Mouse (Mus musculus): ENCODE data around the gene Sap30bp. TPM values are rescaled to one million over a fixed set of nuclear protein-coding genes. Genes with fewer than 3 reads are reported as not detected.

Sap30bp gene
- polyA plus RNA-seq, 1 experiment from 2014 or later, result 40.5 TPM

DNA sequence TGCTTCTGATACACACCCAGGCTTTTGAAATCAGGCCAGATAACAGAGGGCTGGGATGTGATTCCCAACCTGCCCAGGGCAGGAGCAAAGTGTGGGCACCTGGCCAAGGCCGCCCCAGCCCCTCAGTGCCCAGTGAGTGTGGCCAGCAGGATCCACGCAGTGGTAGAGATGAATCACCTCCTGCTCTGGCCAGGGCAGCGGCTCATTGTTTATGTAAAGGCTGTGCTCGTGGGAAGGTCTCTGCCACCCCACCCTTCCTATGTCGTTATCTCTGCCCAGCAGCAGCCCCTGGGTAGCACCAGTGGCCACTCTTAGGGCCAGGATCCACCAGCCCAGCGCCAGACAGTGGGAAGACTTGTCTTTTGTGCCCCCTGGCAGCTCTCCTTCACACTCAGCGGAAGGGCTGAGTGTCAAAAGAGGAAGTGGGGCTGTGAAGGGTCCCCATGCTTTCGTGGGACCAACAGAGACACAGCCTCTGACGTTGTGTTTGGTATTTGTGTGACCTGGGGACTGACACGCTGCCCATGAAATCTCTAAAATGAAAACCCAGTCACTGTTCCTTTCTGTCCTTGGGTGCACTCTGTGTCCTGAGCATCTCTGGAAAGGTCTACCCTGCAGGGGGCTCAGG, 32.0 kb downstream of the Sap30bp start:
- Histone ChIP-seq H3K4me1 (no peaks in the 10 kb centered on the region), H3K36me3 (peaks cover 69% of the 10 kb centered on the region), H3K4me3 (replicated peaks) (no peak overlapping the region), H3K27ac (replicated peaks) (no peak overlapping the region), H3K9ac (replicated peaks) (no peak overlapping the region), H3K27me3 (replicated peaks) (no peaks in the 10 kb centered on the region), H3K4me2 (no peak overlapping the region), H3K9me3 (replicated peaks) (no peaks in the 10 kb centered on the region)
- ATAC-seq (ENCODE audit: low FRiP score), result no peak
- WGBS, result 81% methylated on average over 10 of the region's 10 CpGs

GRCm38 (mm10) chr11:115968731-115969405, 35.8 kb downstream of the Sap30bp start:
- no peak for ATAC-seq (ENCODE audit: low FRiP score)
- Histone ChIP-seq H3K4me1 (no peaks in the 10 kb centered on the region), H3K9me3 (replicated peaks) (no peaks in the 10 kb centered on the region), H3K27ac (replicated peaks) (no peak overlapping the region), H3K4me3 (replicated peaks) (no peak overlapping the region), H3K36me3 (peaks cover 32% of the 10 kb centered on the region), H3K9ac (replicated peaks) (no peak overlapping the region), H3K27me3 (replicated peaks) (peaks cover 11% of the 10 kb centered on the region), H3K4me2 (no peak overlapping the region)
- WGBS, result 74% methylated on average over 5 of the region's 5 CpGs

GRCm38 (mm10) chr11:115970006-115970673, 37.1 kb downstream of the Sap30bp start:
- no peak overlapping the region for H3K4me2 ChIP-seq
- H3K36me3 ChIP-seq, result peaks cover 20% of the 10 kb centered on the region
- peaks cover 11% of the 10 kb centered on the region for H3K4me1 ChIP-seq
- H3K4me3 ChIP-seq (replicated peaks), result no peak overlapping the region
- no peak for ATAC-seq (ENCODE audit: low FRiP score)
- H3K27ac ChIP-seq (replicated peaks), result no peak overlapping the region
- H3K9ac ChIP-seq (replicated peaks), result no peak overlapping the region
- peaks cover 23% of the 10 kb centered on the region for H3K27me3 ChIP-seq (replicated peaks)
- 66% methylated on average over 15 of the region's 15 CpGs for WGBS
- H3K9me3 ChIP-seq (replicated peaks), result no peaks in the 10 kb centered on the region

- no peaks in the 10 kb centered on the region for H3K9me3 ChIP-seq (replicated peaks)
- no peak overlapping the region for H3K4me3 ChIP-seq (replicated peaks)
- ATAC-seq (ENCODE audit: low FRiP score), result no peak
- peaks cover 11% of the 10 kb centered on the region for H3K4me1 ChIP-seq
- peaks cover 32% of the 10 kb centered on the region for H3K27me3 ChIP-seq (replicated peaks)
- peaks cover 11% of the 10 kb centered on the region for H3K36me3 ChIP-seq
- 71% methylated on average over 6 of the region's 6 CpGs for WGBS
- H3K4me2 ChIP-seq, result no peak overlapping the region
- no peak overlapping the region for H3K9ac ChIP-seq (replicated peaks)
- H3K27ac ChIP-seq (replicated peaks), result no peak overlapping the region
Measured at GRCm38 (mm10) chr11:115971016-115971415, 37.9 kb downstream of the Sap30bp start.

DNA sequence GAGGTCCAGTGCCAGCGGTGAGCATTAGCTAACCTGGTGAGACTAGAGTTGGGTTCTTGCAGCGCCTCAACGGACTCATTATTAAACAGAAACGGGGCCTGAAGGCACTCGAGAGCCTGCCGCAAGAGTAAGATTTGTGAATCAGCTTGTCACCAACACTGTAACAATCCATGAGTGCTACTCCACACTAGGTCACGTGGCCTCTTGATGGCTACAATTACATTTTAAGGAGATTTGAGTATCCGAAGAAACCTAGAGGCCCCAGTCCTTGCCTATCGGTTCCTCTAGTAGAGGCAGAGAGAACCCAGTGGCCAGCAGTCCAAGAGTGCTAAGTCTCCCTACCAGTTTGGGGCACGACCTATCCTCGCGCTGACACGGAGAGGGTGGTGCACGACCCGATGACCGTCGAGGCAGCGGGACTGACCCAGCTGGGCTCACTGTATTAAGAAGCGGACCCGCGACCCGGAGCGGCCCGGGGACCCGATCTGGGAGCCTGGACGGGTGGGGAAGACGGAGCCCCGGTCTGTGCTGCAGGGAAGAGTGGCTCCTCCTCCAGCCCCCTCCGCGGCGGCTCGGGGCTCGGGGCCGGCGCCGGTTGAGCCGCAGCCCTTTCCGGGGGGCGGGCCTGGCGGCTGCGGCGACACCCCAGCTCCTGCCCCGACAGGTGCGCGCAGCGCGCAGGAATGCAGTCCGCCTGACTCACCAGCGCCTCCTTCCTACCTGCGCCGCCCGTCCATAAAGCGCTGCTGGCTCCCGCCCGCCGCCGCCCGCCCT, 41.4 kb downstream of the Sap30bp start, which contains the start of gene Itgb4:
Gene Itgb4 (plus strand): TSS at position 401 of the 774 bp plus-strand sequence.
- no peaks in the 10 kb centered on the region for H3K9me3 ChIP-seq (replicated peaks)
- H3K4me3 ChIP-seq (replicated peaks), result peak within 1 kb of the TSS; percentile 43
- peaks cover 48% of the 10 kb centered on the region for H3K27me3 ChIP-seq (replicated peaks)
- WGBS, result 10% methylated on average over 56 of the region's 58 CpGs
- peaks cover 11% of the 10 kb centered on the region for H3K4me1 ChIP-seq
- H3K36me3 ChIP-seq, result no peaks in the 10 kb centered on the region
- peak within 1 kb of the TSS; percentile 12; the same call in 1 of the 2 replicates for H3K9ac ChIP-seq (replicated peaks)
- ATAC-seq (ENCODE audit: low FRiP score), result no peak
- H3K4me2 ChIP-seq, result peak within 1 kb of the TSS; percentile 71
- peak within 1 kb of the TSS; percentile 20; the same call in 1 of the 2 replicates for H3K27ac ChIP-seq (replicated peaks)

DNA sequence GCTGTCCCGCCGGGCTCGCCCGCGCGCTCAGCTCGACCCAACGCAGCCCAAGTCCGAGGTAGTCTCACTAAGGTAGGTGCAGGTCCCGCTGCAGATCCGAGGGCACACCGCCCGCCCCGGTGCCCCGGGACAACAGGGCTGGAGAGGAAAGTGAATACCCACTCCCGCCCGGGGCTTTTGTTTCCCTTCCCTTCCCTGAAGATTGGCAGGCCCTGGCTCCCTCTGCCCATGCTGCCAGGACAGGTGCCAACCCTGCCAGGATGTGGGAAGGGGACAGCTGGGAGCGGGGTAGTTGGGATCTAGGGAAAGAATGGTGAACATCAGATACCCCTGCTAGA, 42.0 kb downstream of the Sap30bp start:
- Histone ChIP-seq H3K36me3 (no peaks in the 10 kb centered on the region), H3K4me2 (peak overlapping the region; percentile 71), H3K9me3 (replicated peaks) (no peaks in the 10 kb centered on the region), H3K27ac (replicated peaks) (peak overlapping the region; percentile 20; the same call in 1 of the 2 replicates), H3K9ac (replicated peaks) (0 out of 2 replicates have a peak overlapping the region, but pooled peaks have one; percentile 12), H3K4me3 (replicated peaks) (peak overlapping the region; percentile 43), H3K4me1 (peaks cover 11% of the 10 kb centered on the region), H3K27me3 (replicated peaks) (peaks cover 48% of the 10 kb centered on the region)
- 3% methylated on average over 18 of the region's 18 CpGs for WGBS
- ATAC-seq (ENCODE audit: low FRiP score), result no peak

DNA sequence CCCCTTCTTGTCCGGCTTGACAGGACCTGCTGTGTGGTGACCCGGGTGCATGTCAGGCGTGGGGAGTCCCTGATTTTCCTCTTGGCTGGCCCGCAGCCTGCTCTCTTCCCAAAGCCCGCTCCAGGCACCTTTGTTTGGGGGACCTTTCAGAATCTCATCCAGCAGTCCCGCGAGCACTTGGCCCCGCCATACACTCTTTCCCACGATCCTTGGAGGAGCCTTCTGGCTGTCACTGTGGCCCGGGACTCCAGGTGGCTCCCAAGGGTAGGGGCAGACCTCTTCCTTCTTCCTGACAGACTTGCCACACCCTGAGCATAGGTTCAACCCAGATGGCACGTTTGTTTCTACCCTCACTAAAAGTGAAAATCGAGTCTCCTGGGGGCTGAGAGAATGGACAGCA, 42.5 kb downstream of the Sap30bp start:
- Histone ChIP-seq H3K27ac (replicated peaks) (no peak overlapping the region), H3K4me3 (replicated peaks) (peak overlapping the region; percentile 43)

GRCm38 (mm10) chr11:115982472-115982871, 49.4 kb downstream of the Sap30bp start:
- 88% methylated on average over 15 of the region's 15 CpGs for WGBS
- Histone ChIP-seq H3K4me2 (no peak overlapping the region), H3K4me1 (no peaks in the 10 kb centered on the region), H3K27ac (replicated peaks) (no peak overlapping the region), H3K4me3 (replicated peaks) (no peak overlapping the region), H3K9me3 (replicated peaks) (no peaks in the 10 kb centered on the region), H3K27me3 (replicated peaks) (0 out of 2 replicates have a peak, but pooled peaks cover 3% of the 10 kb centered on the region), H3K36me3 (no peaks in the 10 kb centered on the region), H3K9ac (replicated peaks) (no peak overlapping the region)
- no peak for ATAC-seq (ENCODE audit: low FRiP score)

More for the DNA sequence above, 42.5 kb downstream of the Sap30bp start:
- 30% methylated on average over 12 of the region's 12 CpGs for WGBS
- no peaks in the 10 kb centered on the region for H3K36me3 ChIP-seq
- ATAC-seq (ENCODE audit: low FRiP score), result no peak
- H3K9me3 ChIP-seq (replicated peaks), result no peaks in the 10 kb centered on the region
- no peak overlapping the region for H3K9ac ChIP-seq (replicated peaks)
- H3K4me2 ChIP-seq, result peak overlapping the region; percentile 71
- H3K27me3 ChIP-seq (replicated peaks), result peaks cover 48% of the 10 kb centered on the region
- H3K4me1 ChIP-seq, result peaks cover 11% of the 10 kb centered on the region

DNA sequence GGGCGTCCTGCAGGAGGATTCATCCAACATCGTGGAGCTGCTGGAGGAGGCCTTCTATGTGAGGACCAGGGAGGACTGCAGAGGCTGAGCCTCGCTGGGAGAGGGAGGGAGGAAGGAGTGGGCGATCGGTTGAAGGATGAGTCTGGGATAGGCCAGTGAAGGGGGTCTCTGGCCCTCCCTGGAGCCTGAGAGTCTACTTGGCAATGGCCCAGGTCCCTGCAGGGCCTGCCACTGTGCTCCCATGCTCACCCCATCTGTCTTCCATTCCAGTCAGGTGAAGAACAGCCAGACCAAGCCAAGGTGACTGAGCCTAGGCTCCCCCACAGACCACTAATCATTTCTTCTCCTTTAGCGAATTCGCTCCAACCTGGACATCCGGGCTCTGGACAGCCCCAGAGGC, 50.2 kb downstream of the Sap30bp start:
- 81% methylated on average over 8 of the region's 8 CpGs for WGBS
- Histone ChIP-seq H3K9ac (replicated peaks) (no peak overlapping the region), H3K4me1 (no peaks in the 10 kb centered on the region), H3K9me3 (replicated peaks) (no peaks in the 10 kb centered on the region), H3K36me3 (no peaks in the 10 kb centered on the region), H3K4me3 (replicated peaks) (no peak overlapping the region), H3K27me3 (replicated peaks) (0 out of 2 replicates have a peak, but pooled peaks cover 2% of the 10 kb centered on the region), H3K27ac (replicated peaks) (no peak overlapping the region), H3K4me2 (no peak overlapping the region)
- no peak for ATAC-seq (ENCODE audit: low FRiP score)

GRCm38 (mm10) chr11:115989686-115990085, 56.6 kb downstream of the Sap30bp start:
- Histone ChIP-seq H3K4me1 (no peaks in the 10 kb centered on the region), H3K4me3 (replicated peaks) (no peak overlapping the region), H3K9me3 (replicated peaks) (no peaks in the 10 kb centered on the region), H3K9ac (replicated peaks) (no peak overlapping the region), H3K36me3 (no peaks in the 10 kb centered on the region), H3K4me2 (no peak overlapping the region; the same call in 1 of the 2 replicates), H3K27ac (replicated peaks) (no peak overlapping the region), H3K27me3 (replicated peaks) (no peaks in the 10 kb centered on the region)
- no peak for ATAC-seq (ENCODE audit: low FRiP score)
- WGBS, result 41% methylated on average over 15 of the region's 15 CpGs

- Histone ChIP-seq H3K4me3 (replicated peaks) (no peak overlapping the region), H3K9me3 (replicated peaks) (no peaks in the 10 kb centered on the region), H3K27ac (replicated peaks) (no peak overlapping the region), H3K9ac (replicated peaks) (no peak overlapping the region), H3K27me3 (replicated peaks) (no peaks in the 10 kb centered on the region), H3K4me1 (no peaks in the 10 kb centered on the region), H3K36me3 (no peaks in the 10 kb centered on the region), H3K4me2 (no peak overlapping the region)
- ATAC-seq (ENCODE audit: low FRiP score), result no peak
- WGBS, result 63% methylated on average over 4 of the region's 4 CpGs
Measured at GRCm38 (mm10) chr11:115992098-115992497, 59.0 kb downstream of the Sap30bp start.
